Mouse (Mus musculus) spleen, embryonic (tissue): ENCODE data around the gene Nmt2.

Source experiments
- CTCF ChIA-PET: fragments of 350-600 bp; sonication (Branson Sonifier 250); formaldehyde crosslinking; loops from one replicate; lab custom pipeline; 2022; lab: Charles Lee

The Nmt2 gene

GRCm38 (mm10) chr2:3326547-3326946 is 42.5 kb downstream of the Nmt2 start:
- CTCF ChIA-PET = no interaction called here

- CTCF ChIA-PET = no interaction called here
These were observed 43.3 kb downstream of the Nmt2 start for GRCm38 (mm10) chr2:3327351-3327750.

- CTCF ChIA-PET = interaction anchor here (0.6 kb wide), 1 partner anchor 92 kb away, joined by 4 read pairs; no protein-coding TSS in a partner anchor
These were observed 47.2 kb downstream of the Nmt2 start for GRCm38 (mm10) chr2:3331071-3331703.

GRCm38 (mm10) chr2:3332056-3332455 is 48.0 kb downstream of the Nmt2 start:
- CTCF ChIA-PET = no interaction called here

- CTCF ChIA-PET = no interaction called here
These were observed 48.7 kb downstream of the Nmt2 start, which contains the start of gene Rpp38 for GRCm38 (mm10) chr2:3332484-3333242. TSS of gene Rpp38 (minus strand) at chr2:3332643.

- CTCF ChIA-PET = no interaction called here
These were observed 49.7 kb downstream of the Nmt2 start for GRCm38 (mm10) chr2:3333761-3334160.

- CTCF ChIA-PET = no interaction called here
These were observed 51.7 kb downstream of the Nmt2 start, which contains the start of gene Acbd7 for GRCm38 (mm10) chr2:3335611-3336301. TSS of gene Acbd7 (plus strand) at chr2:3336168.

- CTCF ChIA-PET = no interaction called here
These were observed 64.4 kb downstream of the Nmt2 start for GRCm38 (mm10) chr2:3348422-3348821.

GRCm38 (mm10) chr2:3348919-3349318 is 64.9 kb downstream of the Nmt2 start:
- CTCF ChIA-PET = no interaction called here

GRCm38 (mm10) chr2:3353160-3353559 is 69.1 kb downstream of the Nmt2 start:
- CTCF ChIA-PET = no interaction called here

GRCm38 (mm10) chr2:3355793-3356192 is 71.8 kb downstream of the Nmt2 start:
- CTCF ChIA-PET = no interaction called here

GRCm38 (mm10) chr2:3356311-3356710 is 72.3 kb downstream of the Nmt2 start:
- CTCF ChIA-PET = no interaction called here

- CTCF ChIA-PET = no interaction called here
These were observed 73.9 kb downstream of the Nmt2 start for GRCm38 (mm10) chr2:3357887-3358286.

- CTCF ChIA-PET = no interaction called here
These were observed 77.1 kb downstream of the Nmt2 start for GRCm38 (mm10) chr2:3361067-3361466.

- CTCF ChIA-PET = no interaction called here
These were observed 81.1 kb downstream of the Nmt2 start for GRCm38 (mm10) chr2:3365127-3365526.
